14 mouse cellular contexts compared by ENCODE assay signal in genomic region chr2:167066031-167066430, GRCm38 (mm10). TPM values are rescaled to one million over a fixed set of nuclear protein-coding genes. Genes with fewer than 3 reads are reported as not detected.
DNase-seq lines count a peak whose midpoint lies in the region; ATAC-seq and TF ChIP-seq lines count a peak whose summit lies in the region.
"Had no signal": no experiment of that assay in that cellular context is flagged by ENCODE, and none has a peak within 500 bp of the region (broad histone marks: within the 10 kb centered on the region; RNA-seq: fewer than 3 reads in every experiment).

No protein-coding gene starts in this region.

- no peak overlapping the region for H3K9ac ChIP-seq in hindbrain, postnatal 0 days (replicated peaks; ENCODE audit: low read length)
- H3K9ac ChIP-seq in liver, embryonic 13.5 days = peak overlapping the region; percentile 95

- no peak for ATAC-seq in hindbrain, postnatal 0 days
- ATAC-seq in liver, embryonic 13.5 days (ENCODE audit: low read depth) = no peak
- ATAC-seq: Patski had no signal

- peaks cover 33% of the 10 kb centered on the region for H3K36me3 ChIP-seq in hindbrain, embryonic 10.5 days
- peaks cover 13% of the 10 kb centered on the region for H3K36me3 ChIP-seq in hindbrain, postnatal 0 days (ENCODE audit: insufficient read depth, low read length)
- peaks cover 30% of the 10 kb centered on the region for H3K36me3 ChIP-seq in liver, embryonic 13.5 days

- H3K4me2 ChIP-seq in hindbrain, postnatal 0 days (ENCODE audit: low read depth, low read length) = no peak overlapping the region
- peak overlapping the region; percentile 72 for H3K4me2 ChIP-seq in liver, embryonic 13.5 days

- H3K9me3 ChIP-seq in hindbrain, embryonic 10.5 days = no peaks in the 10 kb centered on the region
- no peaks in the 10 kb centered on the region for H3K9me3 ChIP-seq in hindbrain, postnatal 0 days (ENCODE audit: low read length)
- H3K9me3 ChIP-seq in liver, embryonic 13.5 days (replicated peaks) = no peaks in the 10 kb centered on the region

- 67% methylated on average over 1 of the region's 1 CpGs for WGBS in hindbrain, embryonic 10.5 days
- WGBS in hindbrain, postnatal 0 days = 70% methylated on average over 1 of the region's 1 CpGs
- 29% methylated on average over 1 of the region's 1 CpGs for WGBS in liver, embryonic 13.5 days (ENCODE audit: insufficient replicate concordance)

- peak overlapping the region; percentile 46; the same call in 1 of the 2 replicates for H3K27ac ChIP-seq in hindbrain, embryonic 10.5 days
- H3K27ac ChIP-seq in hindbrain, postnatal 0 days = no peak overlapping the region
- H3K27ac ChIP-seq in liver, embryonic 13.5 days = peak overlapping the region; percentile 95

- H3K4me3 ChIP-seq in hindbrain, embryonic 10.5 days = peak overlapping the region; percentile 84; the same call in 1 of the 2 replicates
- H3K4me3 ChIP-seq in hindbrain, postnatal 0 days (ENCODE audit: low read length) = no peak overlapping the region
- peak overlapping the region; percentile 91 for H3K4me3 ChIP-seq in liver, embryonic 13.5 days (replicated peaks)

- no peak for DNase-seq in hindbrain, embryonic 10.5 days (ENCODE audit: low spot score)
- DNase-seq in hindbrain, postnatal 0 days (ENCODE audit: low spot score) = no peak
- DNase-seq in A20 (ENCODE audit: low read depth, low spot score) (peak; percentile 44), NIH3T3 (ENCODE audit: low read depth) (peak; percentile 39)
- no peak for DNase-seq in liver, embryonic 13.5 days
- no peak for DNase-seq in frontal cortex, postnatal 25 days (ENCODE audit: low spot score in 2 of 2)
- DNase-seq in left cerebral cortex, postnatal 10 days (ENCODE audit: extremely low spot score in 1 of 2, low spot score in 2 of 2) = no peak
- no peak for DNase-seq in urinary bladder, postnatal 14 days (ENCODE audit: low spot score)
- DNase-seq: cerebellum, postnatal 14 days; heart, postnatal 10 days; kidney, adult 8-10 months; layer of hippocampus, postnatal 36 days; right cerebral cortex, postnatal 25 days had no signal

- intact Hi-C loops in left cerebral cortex, postnatal 10 days (cut with DNase I) = loop anchor here (5.0 kb wide), 1 partner anchor 351 kb away; no protein-coding TSS in a partner anchor

- H3K27me3 ChIP-seq in hindbrain, embryonic 10.5 days (ENCODE audit: insufficient read depth, poor library complexity, severe bottlenecking) = no peaks in the 10 kb centered on the region
- no peaks in the 10 kb centered on the region for H3K27me3 ChIP-seq in hindbrain, postnatal 0 days (ENCODE audit: insufficient read depth, low read length)
- H3K27me3 ChIP-seq in liver, embryonic 13.5 days = peaks cover 5% of the 10 kb centered on the region; the same call in 1 of the 2 replicates
- H3K27me3 ChIP-seq: Patski had no signal

- TF ChIP-seq CTCF in hindbrain, postnatal 0 days (IDR thresholded peaks at IDR 0.05; ENCODE audit: low read depth) = no peak

- peaks cover 26% of the 10 kb centered on the region for H3K4me1 ChIP-seq in hindbrain, embryonic 10.5 days (replicated peaks)
- H3K4me1 ChIP-seq in hindbrain, postnatal 0 days (ENCODE audit: insufficient read depth, low read length) = peaks cover 17% of the 10 kb centered on the region
- peaks cover 52% of the 10 kb centered on the region for H3K4me1 ChIP-seq in liver, embryonic 13.5 days (replicated peaks)

RNA-seq across cellular contexts. Expression of gene Znfx1, which starts 3.2 kb away (rescaled TPM):
- 6.5 and 7.5 TPM in 2 replicates for polyA plus RNA-seq in hindbrain, embryonic 10.5 days (2016; fragmentation: Nextera tagmentation; extraction: Ambion mirVana)
- 31.6 and 34.9 TPM in 2 replicates for total RNA-seq in hindbrain, postnatal 0 days (2014; rRNA removed)
- 4.9 and 5.8 TPM in 2 replicates for polyA plus RNA-seq in hindbrain, postnatal 0 days (2015; fragmentation: Nextera tagmentation; extraction: Ambion mirVana)
- polyA plus RNA-seq in liver, embryonic 13.5 days (2015; fragmentation: Nextera tagmentation; extraction: Ambion mirVana) = 7.0 and 8.2 TPM in 2 replicates
- 10 to 100 TPM; 29.7 to 33.6 TPM for total RNA-seq in left cerebral cortex, postnatal 10 days (2021)

RNA-seq across cellular contexts. Expression of gene Ddx27, which starts 51.0 kb away (rescaled TPM):
- 49.1 and 68.1 TPM in 2 replicates for polyA plus RNA-seq in hindbrain, embryonic 10.5 days (2016; fragmentation: Nextera tagmentation; extraction: Ambion mirVana)
- total RNA-seq in hindbrain, postnatal 0 days (2014; rRNA removed) = 27.5 and 29.4 TPM in 2 replicates
- 36.7 and 38.3 TPM in 2 replicates for polyA plus RNA-seq in hindbrain, postnatal 0 days (2015; fragmentation: Nextera tagmentation; extraction: Ambion mirVana)
- polyA plus RNA-seq in liver, embryonic 13.5 days (2015; fragmentation: Nextera tagmentation; extraction: Ambion mirVana) = 53.6 and 59.5 TPM in 2 replicates
- 10 to 100 TPM; 34.9 to 40.6 TPM for total RNA-seq in left cerebral cortex, postnatal 10 days (2021)

Comparison
In these comparisons a context has a peak if more than half of its experiments do, and no peak if none do; other contexts are left out.
1. DNase-seq: peak in A20 (single experiment) and NIH3T3 (single experiment); none in hindbrain, embryonic 10.5 days (single experiment), hindbrain, postnatal 0 days (single experiment), liver, embryonic 13.5 days (single experiment), frontal cortex, postnatal 25 days (0 of 2), left cerebral cortex, postnatal 10 days (0 of 2) and urinary bladder, postnatal 14 days (single experiment).